13 mouse cellular contexts compared by ENCODE assay signal in genomic region chr6:60935448-60936130, GRCm38 (mm10). TPM values are rescaled to one million over a fixed set of nuclear protein-coding genes. Genes with fewer than 3 reads are reported as not detected.
DNase-seq lines count a peak whose midpoint lies in the region; ATAC-seq and TF ChIP-seq lines count a peak whose summit lies in the region.
"Had no signal": no experiment of that assay in that cellular context is flagged by ENCODE, and none has a peak within 500 bp of the region (broad histone marks: within the 10 kb centered on the region; RNA-seq: fewer than 3 reads in every experiment).

No protein-coding gene starts in this region.

- 58% methylated on average over 4 of the region's 4 CpGs for WGBS in heart, embryonic 10.5 days
- 80% methylated on average over 4 of the region's 4 CpGs for WGBS in hindbrain, embryonic 12.5 days

- H3K4me1 ChIP-seq in heart, embryonic 10.5 days: no peaks in the 10 kb centered on the region
- H3K4me1 ChIP-seq in MEL (ENCODE audit: control insufficient read depth in 1 of 2, insufficient read depth in 2 of 2, low read length in 2 of 2): peaks cover 10 to 25% of the 10 kb centered on the region in 2 experiments
- H3K4me1 ChIP-seq in erythroblast, embryonic 14.5 days (ENCODE audit: control insufficient read depth): peaks cover 62% of the 10 kb centered on the region
- H3K4me1 ChIP-seq in hindbrain, embryonic 12.5 days: no peaks in the 10 kb centered on the region
- H3K4me1 ChIP-seq: forebrain, embryonic 15.5 days had no signal

- intact Hi-C loops in heart, postnatal 36 days (cut with DNase I): no loop called here

- H3K4me2 ChIP-seq in hindbrain, embryonic 12.5 days (replicated peaks): no peak overlapping the region
- H3K4me2 ChIP-seq: forebrain, embryonic 15.5 days had no signal

- DNase-seq in heart, embryonic 10.5 days (ENCODE audit: low spot score): peak; percentile 80
- no peak for DNase-seq in heart, postnatal 36 days
- DNase-seq in MEL (ENCODE audit: low read depth, low spot score): peak; percentile 91
- no peak for DNase-seq in lung, postnatal 10 days
- no peak for DNase-seq in right cerebral cortex, postnatal 10 days (ENCODE audit: low spot score in 2 of 2)
- DNase-seq: gastrocnemius, postnatal 25 days; lung, adult 2 months; right cerebral cortex, postnatal 14 days had no signal

- TF ChIP-seq EP300 in MEL (IDR thresholded peaks at IDR 0.05; ENCODE audit: low read depth in 1 of 2, low read length in 2 of 2): peak; percentile 97 to 99

- H3K27me3 ChIP-seq in heart, embryonic 10.5 days (ENCODE audit: insufficient read depth, poor library complexity, severe bottlenecking): no peaks in the 10 kb centered on the region
- no peaks in the 10 kb centered on the region for H3K27me3 ChIP-seq in MEL (ENCODE audit: control insufficient read depth in 1 of 2, insufficient read depth in 2 of 2, low read length in 2 of 2)
- no peaks in the 10 kb centered on the region for H3K27me3 ChIP-seq in erythroblast, embryonic 14.5 days (ENCODE audit: control insufficient read depth)
- H3K27me3 ChIP-seq in hindbrain, embryonic 12.5 days: no peaks in the 10 kb centered on the region
- H3K27me3 ChIP-seq: forebrain, embryonic 15.5 days had no signal

- H3K9me3 ChIP-seq in heart, embryonic 10.5 days: no peaks in the 10 kb centered on the region
- no peaks in the 10 kb centered on the region for H3K9me3 ChIP-seq in MEL (replicated peaks; ENCODE audit: insufficient read depth, low read length)
- H3K9me3 ChIP-seq in erythroblast, embryonic 14.5 days (ENCODE audit: control insufficient read depth, low read length): no peaks in the 10 kb centered on the region
- no peaks in the 10 kb centered on the region for H3K9me3 ChIP-seq in hindbrain, embryonic 12.5 days (replicated peaks)
- H3K9me3 ChIP-seq: forebrain, embryonic 15.5 days had no signal

- H3K79me2 ChIP-seq in MEL (ENCODE audit: control insufficient read depth, insufficient read depth, low read length, poor library complexity): no peaks in the 10 kb centered on the region

- H3K36me3 ChIP-seq in heart, embryonic 10.5 days: no peaks in the 10 kb centered on the region
- peaks cover 0 to 26% of the 10 kb centered on the region in 2 experiments; a peak in 2 of 4 replicates for H3K36me3 ChIP-seq in MEL (ENCODE audit: control insufficient read depth in 1 of 2, insufficient read depth in 2 of 2, low read length in 2 of 2)
- peaks cover 5% of the 10 kb centered on the region for H3K36me3 ChIP-seq in erythroblast, embryonic 14.5 days (ENCODE audit: control insufficient read depth)
- H3K36me3 ChIP-seq in hindbrain, embryonic 12.5 days: no peaks in the 10 kb centered on the region
- H3K36me3 ChIP-seq: forebrain, embryonic 15.5 days had no signal

- H3K9ac ChIP-seq in MEL (ENCODE audit: control insufficient read depth, low read depth, low read length, poor library complexity, severe bottlenecking): no peak overlapping the region; the same call in none of the 2 replicates
- no peak overlapping the region for H3K9ac ChIP-seq in hindbrain, embryonic 12.5 days
- H3K9ac ChIP-seq: forebrain, embryonic 15.5 days had no signal

- TF ChIP-seq CTCF in MEL (IDR thresholded peaks at IDR 0.05 in 2 of 3, conservative IDR thresholded peaks at IDR 0.05 in 1 of 3; ENCODE audit: control insufficient read depth in 1 of 3, insufficient read depth in 1 of 3, low read depth in 2 of 3, low read length in 3 of 3, poor library complexity in 1 of 3, severe bottlenecking in 1 of 3): no peak

- no peak overlapping the region for H3K4me3 ChIP-seq in heart, embryonic 10.5 days
- H3K4me3 ChIP-seq in MEL (ENCODE audit: control insufficient read depth in 1 of 2, insufficient read depth in 1 of 2, low read depth in 2 of 2, low read length in 2 of 2): peak overlapping the region; percentile 20 to 28; a peak in 2 of 4 replicates
- peak overlapping the region; percentile 55 for H3K4me3 ChIP-seq in erythroblast, embryonic 14.5 days (replicated peaks)
- H3K4me3 ChIP-seq in hindbrain, embryonic 12.5 days: no peak overlapping the region
- H3K4me3 ChIP-seq: forebrain, embryonic 15.5 days had no signal

- TF ChIP-seq POLR2A in MEL (IDR thresholded peaks at IDR 0.05; ENCODE audit: control insufficient read depth in 1 of 2, insufficient read depth in 1 of 2, low read depth in 1 of 2, low read length in 2 of 2, poor library complexity in 1 of 2): no peak

- ATAC-seq in megakaryocyte, adult 5-6 weeks (ENCODE audit: poor library complexity, severe bottlenecking): peak; percentile 57; the same call in 1 of the 2 replicates
- ATAC-seq in hindbrain, embryonic 12.5 days (ENCODE audit: low FRiP score): no peak
- ATAC-seq: forebrain, embryonic 15.5 days; midbrain, embryonic 16.5 days had no signal

- TF ChIP-seq RAD21 in MEL (IDR thresholded peaks at IDR 0.05; ENCODE audit: low read depth, low read length): no peak

- H3K27ac ChIP-seq in heart, embryonic 10.5 days: peak overlapping the region; percentile 33; the same call in 1 of the 2 replicates
- peak overlapping the region; percentile 89 for H3K27ac ChIP-seq in MEL (ENCODE audit: control insufficient read depth, low read depth, low read length)
- no peak overlapping the region for H3K27ac ChIP-seq in hindbrain, embryonic 12.5 days
- H3K27ac ChIP-seq: forebrain, embryonic 15.5 days had no signal

TF ChIP-seq in MEL, 35 proteins besides CTCF, POLR2A, EP300 and RAD21 (continues in another document):
- TF ChIP-seq TBP (IDR thresholded peaks at IDR 0.05; ENCODE audit: low read depth, low read length) (0 out of 2 replicates have a peak, but pooled peaks have one; percentile 36), TAL1 (IDR thresholded peaks at IDR 0.05; ENCODE audit: low read length) (peak; percentile 98), E2F4 (IDR thresholded peaks at IDR 0.05; ENCODE audit: borderline replicate concordance, low read depth, low read length) (no peak), ZC3H11A (IDR thresholded peaks at IDR 0.05; ENCODE audit: low read depth, low read length) (no peak; the same call in 1 of the 2 replicates), BHLHE40 (IDR thresholded peaks at IDR 0.05; ENCODE audit: borderline replicate concordance, low read depth, low read length) (peak; percentile 73; the same call in 1 of the 2 replicates), NELFE (IDR thresholded peaks at IDR 0.05; ENCODE audit: low read depth, low read length) (no peak), SIN3A (IDR thresholded peaks at IDR 0.05; ENCODE audit: low read length) (peak; percentile 79), POLR2AphosphoS2 (IDR thresholded peaks at IDR 0.05; ENCODE audit: low read length) (no peak), HCFC1 (IDR thresholded peaks at IDR 0.05; ENCODE audit: low read depth, low read length) (peak; percentile 53; the same call in 1 of the 2 replicates), MAX (IDR thresholded peaks at IDR 0.05; ENCODE audit: low read length) (peak; percentile 79; the same call in 1 of the 2 replicates), MYC (IDR thresholded peaks at IDR 0.05; ENCODE audit: low read depth, low read length) (peak; percentile 88), CHD2 (IDR thresholded peaks at IDR 0.05; ENCODE audit: low read length) (peak; percentile 71), USF1 (IDR thresholded peaks at IDR 0.05; ENCODE audit: low read depth, low read length) (peak; percentile 49; the same call in 1 of the 2 replicates), TCF12 (IDR thresholded peaks at IDR 0.05; ENCODE audit: low read depth, low read length) (peak; percentile 99), ELF1 (IDR thresholded peaks at IDR 0.05; ENCODE audit: low read depth, low read length) (0 out of 2 replicates have a peak, but pooled peaks have one; percentile 39), JUND (IDR thresholded peaks at IDR 0.05; ENCODE audit: low read depth, low read length) (peak; percentile 78), ETS1 (IDR thresholded peaks at IDR 0.05; ENCODE audit: low read depth, low read length) (peak; percentile 91), ZMIZ1 (IDR thresholded peaks at IDR 0.05; ENCODE audit: low read depth, low read length) (no peak), KAT2A (conservative IDR thresholded peaks at IDR 0.05; ENCODE audit: low read depth, low read length) (peak; percentile 32; the same call in 1 of the 2 replicates), MEF2A (IDR thresholded peaks at IDR 0.05; ENCODE audit: extremely low read depth, insufficient replicate concordance, low read depth, low read length, poor library complexity, severe bottlenecking) (peak; percentile 65; the same call in 1 of the 2 replicates), POLR2AphosphoS5 (IDR thresholded peaks at IDR 0.05; ENCODE audit: borderline replicate concordance, low read depth, low read length) (no peak), UBTF (IDR thresholded peaks at IDR 0.05; ENCODE audit: borderline replicate concordance, insufficient read depth, low read depth, low read length) (no peak), MAZ (IDR thresholded peaks at IDR 0.05; ENCODE audit: low read depth, low read length) (peak; percentile 76; the same call in 1 of the 2 replicates), SMC3 (IDR thresholded peaks at IDR 0.05; ENCODE audit: low read depth, low read length) (no peak), MYB (IDR thresholded peaks at IDR 0.05; ENCODE audit: low read depth, low read length) (no peak), ZNF384 (IDR thresholded peaks at IDR 0.05; ENCODE audit: low read depth, low read length) (peak; percentile 65; the same call in 1 of the 2 replicates), CHD1 (IDR thresholded peaks at IDR 0.05; ENCODE audit: low read depth, low read length) (no peak), USF2 (IDR thresholded peaks at IDR 0.05; ENCODE audit: borderline replicate concordance in 1 of 2, insufficient read depth in 1 of 2, low read depth in 1 of 2, low read length in 2 of 2) (no peak), RCOR1 (IDR thresholded peaks at IDR 0.05; ENCODE audit: low read depth, low read length) (peak; percentile 88), MAFK (IDR thresholded peaks at IDR 0.05; ENCODE audit: borderline replicate concordance, low read depth, low read length) (0 out of 2 replicates have a peak, but pooled peaks have one; percentile 59), GATA1 (IDR thresholded peaks at IDR 0.05; ENCODE audit: low read depth, low read length) (peak; percentile 97), ZKSCAN1 (IDR thresholded peaks at IDR 0.05; ENCODE audit: low read depth, low read length) (no peak)

RNA-seq across cellular contexts. Expression of gene Mmrn1, which starts 10.8 kb away (rescaled TPM):
- polyA plus RNA-seq in heart, embryonic 10.5 days (2016; fragmentation: Nextera tagmentation; extraction: Ambion mirVana): 2.1 and 4.2 TPM in 2 replicates
- 1 to 10 TPM; 6.5 to 7.2 TPM for total RNA-seq in heart, postnatal 36 days (2021)
- total RNA-seq in MEL (2012; rRNA removed): not detected in 2 replicates
- not detected for polyA plus RNA-seq in MEL (2012; ENCODE audit: insufficient read depth in 1 of 2, insufficient read length in 2 of 2, low read depth in 1 of 2, low replicate concordance in 2 of 2, missing spikeins in 1 of 2)
- not detected in 2 replicates for polyA plus RNA-seq in erythroblast, embryonic 14.5 days (2012)
- not detected in 2 replicates for total RNA-seq in megakaryocyte, adult 5-6 weeks (2015)
- total RNA-seq in megakaryocyte, adult 5-6 weeks (2017): not detected in 2 replicates
- polyA plus RNA-seq in hindbrain, embryonic 12.5 days (2016; fragmentation: Nextera tagmentation; extraction: Ambion mirVana): 6.0 and 6.5 TPM in 2 replicates

Comparison
In these comparisons a context has a peak if more than half of its experiments do, and no peak if none do; other contexts are left out.
1. DNase-seq: peak in heart, embryonic 10.5 days (single experiment) and MEL (single experiment); none in heart, postnatal 36 days (0 of 2), lung, postnatal 10 days (single experiment) and right cerebral cortex, postnatal 10 days (0 of 2).
2. H3K4me3 ChIP-seq: peak in MEL (2 of 2) and erythroblast, embryonic 14.5 days (single experiment); none in heart, embryonic 10.5 days (single experiment) and hindbrain, embryonic 12.5 days (single experiment).